Mouse (Mus musculus): ENCODE data around the gene Fam180a.
"Not testable (repeated sequence)": the region's sequence is repeated elsewhere in the genome, so short reads cannot be mapped to it uniquely, and the experiment has no call there.

The Fam180a gene

DNA sequence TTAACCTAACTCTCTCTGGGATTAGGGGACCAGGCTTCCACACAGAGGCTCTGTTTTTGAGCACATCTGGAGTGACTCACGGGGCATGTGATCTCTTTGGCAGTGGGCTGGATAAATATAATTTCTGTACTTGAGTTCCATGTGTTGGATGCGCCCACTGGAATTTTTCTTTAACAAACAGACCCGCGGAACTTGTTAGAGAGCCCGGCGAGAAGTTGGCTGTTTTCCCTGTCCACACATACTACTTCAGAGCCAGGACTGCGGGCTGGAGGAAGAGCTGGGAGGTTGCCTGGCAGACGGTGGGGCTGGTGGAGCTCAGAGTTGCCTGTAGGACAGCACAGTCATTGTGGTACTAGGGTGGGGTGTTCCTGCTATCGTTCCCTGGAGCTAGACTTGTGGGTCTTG is at the start of gene Fam180a:
Gene Fam180a (minus strand): TSS at position 31 of the 405 bp plus-strand sequence.
- peak; percentile 69 to 74 for DNase-seq (ENCODE audit: low spot score in 2 of 2)

DNA sequence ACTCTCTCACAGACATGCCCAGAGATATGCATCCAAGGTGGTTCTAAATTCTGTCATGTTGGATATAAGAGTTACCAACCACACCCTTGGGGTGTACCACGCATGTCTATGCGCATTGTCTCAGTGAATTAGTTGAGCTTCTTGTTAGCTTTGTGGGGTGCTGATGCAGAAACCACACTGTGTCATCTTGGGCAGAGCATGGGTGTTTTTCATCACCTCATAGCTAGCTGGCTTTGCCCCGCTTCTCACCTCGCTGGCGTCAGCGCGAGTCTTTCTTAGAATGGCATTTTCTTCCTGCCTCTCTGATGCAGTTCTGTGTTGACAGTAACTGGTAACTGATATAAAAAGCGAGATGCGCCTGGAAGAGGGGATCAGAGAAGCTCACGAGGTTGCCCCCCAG is 48.1 kb upstream of the Fam180a start:
- DNase-seq (ENCODE audit: low spot score in 2 of 2): no peak

DNA sequence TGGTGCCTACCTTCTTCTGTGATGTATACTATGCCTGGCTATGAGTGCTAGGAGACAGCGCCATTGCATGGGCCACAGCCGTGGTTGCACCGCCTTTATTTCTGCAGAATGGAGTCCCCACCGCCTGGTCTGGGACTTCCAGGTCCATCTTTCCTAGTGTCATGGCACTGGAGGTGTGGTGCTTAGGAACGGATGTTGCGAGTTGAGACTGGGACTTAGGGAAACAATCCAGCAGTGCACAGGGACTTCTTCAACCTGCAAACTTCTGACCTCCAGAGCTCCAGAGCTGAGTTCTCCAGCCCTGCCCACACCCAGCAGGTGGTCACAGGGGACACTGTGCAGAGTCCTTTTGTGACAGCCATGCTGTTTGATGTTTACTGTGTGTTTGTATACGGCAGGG is 44.4 kb upstream of the Fam180a start:
- DNase-seq (ENCODE audit: low spot score in 2 of 2): no peak

DNA sequence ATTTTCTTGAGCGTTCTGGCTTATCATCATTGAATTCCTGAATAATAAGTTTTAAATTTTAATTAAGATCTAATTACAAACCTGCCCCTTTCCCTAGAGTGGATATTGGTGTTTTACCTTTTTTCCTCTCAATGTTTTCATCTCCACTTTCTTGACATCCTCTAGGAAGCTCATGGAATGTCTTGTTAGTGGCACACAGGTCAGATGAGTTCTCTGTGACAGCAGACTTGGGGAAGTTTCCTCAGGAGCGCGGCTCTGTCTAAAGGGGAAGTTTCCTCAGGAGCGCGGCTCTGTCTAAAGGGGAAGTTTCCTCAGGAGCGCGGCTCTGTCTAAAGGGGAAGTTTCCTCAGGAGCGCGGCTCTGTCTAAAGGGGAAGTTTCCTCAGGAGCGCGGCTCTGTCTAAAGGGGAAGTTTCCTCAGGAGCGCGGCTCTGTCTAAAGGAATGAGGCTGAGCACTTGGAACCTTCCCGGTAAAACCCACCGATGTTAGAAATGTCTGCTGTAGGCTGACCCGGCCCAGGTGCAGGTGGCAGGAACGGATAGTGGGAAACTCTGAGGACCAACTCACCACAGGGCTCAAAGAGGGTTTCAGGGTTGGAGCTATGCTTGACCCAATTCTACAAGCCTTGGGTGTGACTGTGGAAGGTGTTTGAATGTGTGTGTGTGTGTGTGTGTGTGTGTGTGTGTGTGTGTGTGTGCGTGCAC is 43.8 kb upstream of the Fam180a start:
- DNase-seq (ENCODE audit: low spot score in 2 of 2): not testable (repeated sequence)

DNA sequence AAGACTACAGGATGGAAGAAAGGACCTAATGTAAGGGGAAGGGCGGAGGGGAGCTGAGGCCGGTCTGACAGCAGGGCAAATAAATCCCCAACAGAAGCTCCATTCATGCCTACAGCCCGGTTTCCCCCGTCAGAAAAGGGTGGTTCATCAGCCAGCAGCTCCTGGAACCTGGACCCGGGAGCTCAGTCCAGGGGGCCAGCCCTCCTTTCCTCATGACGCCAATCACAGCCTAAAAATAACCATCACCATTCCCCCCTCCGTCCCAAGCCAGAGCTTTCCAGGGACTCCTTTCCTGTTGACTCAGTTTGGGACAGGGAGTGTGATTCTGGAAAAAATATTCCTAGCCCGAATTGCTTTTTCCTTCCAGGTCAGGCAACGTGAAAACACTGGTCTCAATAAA is 36.7 kb upstream of the Fam180a start:
- no peak for DNase-seq (ENCODE audit: low spot score in 2 of 2)

DNA sequence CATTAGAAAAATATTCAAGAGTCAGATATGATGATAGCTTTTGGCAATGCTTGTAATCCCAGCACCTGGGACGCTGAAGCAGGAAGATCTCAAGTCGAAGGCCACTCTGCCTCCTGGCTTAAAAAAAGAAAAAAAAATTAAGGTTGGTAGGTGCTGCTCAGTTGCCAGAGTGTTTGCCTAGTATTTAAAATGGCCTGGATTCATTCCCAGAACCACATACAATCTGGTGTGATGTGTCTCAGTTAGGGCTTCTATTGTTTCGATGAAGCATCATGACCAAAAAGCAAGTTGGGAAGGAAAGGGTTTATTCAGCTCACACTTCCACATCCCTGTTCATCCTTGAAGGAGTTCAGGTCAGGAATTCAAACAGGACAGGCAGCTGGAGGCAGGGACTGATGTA is 29.4 kb upstream of the Fam180a start:
- no peak for DNase-seq (ENCODE audit: low spot score in 2 of 2)

DNA sequence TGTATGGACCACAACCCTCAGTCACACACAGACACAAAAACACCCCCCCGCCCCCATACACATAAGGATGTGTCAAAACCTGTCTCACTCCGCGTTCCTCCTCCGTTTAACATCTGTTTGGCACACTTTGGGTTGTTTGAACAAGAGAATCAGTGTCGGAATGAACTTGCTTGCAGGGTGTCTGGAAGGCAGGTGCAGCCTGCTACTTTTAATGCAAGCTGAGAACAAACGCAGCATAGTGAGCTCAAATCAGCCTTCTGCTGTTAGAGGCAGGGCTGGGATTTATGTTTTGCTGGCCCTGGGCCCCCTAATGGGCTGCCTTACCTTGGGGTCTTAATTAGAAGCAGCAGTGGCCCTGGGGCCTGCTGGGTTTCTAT is 28.7 kb upstream of the Fam180a start:
- DNase-seq (ENCODE audit: low spot score in 2 of 2): no peak

DNA sequence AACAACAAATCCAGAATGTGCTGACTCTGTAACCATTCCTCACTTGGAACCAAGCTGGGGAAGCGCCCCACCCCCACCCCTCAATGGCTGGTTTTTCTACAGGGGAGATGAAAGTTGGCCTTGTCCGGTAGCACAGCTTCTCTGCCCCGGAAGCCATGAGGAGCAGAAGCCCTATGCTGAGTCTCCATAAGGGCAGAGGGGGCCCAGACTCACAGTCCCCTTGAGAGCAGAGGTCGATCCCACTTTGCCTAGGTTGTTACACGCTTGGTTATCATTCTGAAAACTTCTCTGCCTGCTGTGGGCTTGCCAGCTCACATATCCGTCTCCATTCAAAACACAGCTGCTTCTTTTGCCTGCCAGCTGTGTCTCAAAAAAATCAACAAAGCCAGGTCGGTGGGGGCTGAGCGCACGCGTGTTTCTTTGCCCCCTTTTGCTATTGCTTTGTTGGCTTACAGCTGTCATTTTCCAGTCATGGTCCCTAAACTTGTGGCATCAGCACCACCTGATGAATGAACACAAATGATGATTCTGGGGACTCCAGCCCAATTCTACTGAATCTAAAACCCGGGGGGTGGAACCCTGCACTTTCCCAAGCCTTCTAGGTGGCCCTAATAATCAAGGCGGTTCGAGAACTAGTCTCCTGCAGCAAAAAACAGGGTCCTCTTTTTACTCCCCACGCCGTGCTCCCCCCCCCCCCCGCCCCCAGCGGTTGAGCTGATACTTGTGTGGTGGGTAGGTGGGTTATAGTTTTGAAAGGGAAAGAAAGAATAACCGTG is 28.1 kb upstream of the Fam180a start:
- DNase-seq (ENCODE audit: low spot score in 2 of 2): no peak

DNA sequence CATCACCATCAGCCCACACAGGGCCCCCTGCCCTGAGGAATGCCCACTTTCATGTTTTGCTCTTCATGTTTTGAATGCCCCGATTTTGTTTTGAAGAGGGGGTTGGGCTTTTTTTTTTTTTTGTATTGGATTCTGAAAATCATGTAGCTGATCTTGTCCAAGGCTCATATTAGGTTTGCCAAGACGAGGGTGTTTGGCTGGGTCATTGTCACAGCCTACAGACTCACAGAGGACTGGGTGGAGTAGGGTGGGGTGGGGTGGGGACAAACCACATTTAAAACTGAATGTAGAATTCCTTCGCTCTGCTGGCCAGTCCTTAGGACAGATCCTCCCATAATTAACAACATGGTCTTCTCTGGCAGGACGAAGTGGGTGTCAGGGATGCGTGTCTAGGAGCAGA is 27.5 kb upstream of the Fam180a start:
- DNase-seq (ENCODE audit: low spot score in 2 of 2): no peak

DNA sequence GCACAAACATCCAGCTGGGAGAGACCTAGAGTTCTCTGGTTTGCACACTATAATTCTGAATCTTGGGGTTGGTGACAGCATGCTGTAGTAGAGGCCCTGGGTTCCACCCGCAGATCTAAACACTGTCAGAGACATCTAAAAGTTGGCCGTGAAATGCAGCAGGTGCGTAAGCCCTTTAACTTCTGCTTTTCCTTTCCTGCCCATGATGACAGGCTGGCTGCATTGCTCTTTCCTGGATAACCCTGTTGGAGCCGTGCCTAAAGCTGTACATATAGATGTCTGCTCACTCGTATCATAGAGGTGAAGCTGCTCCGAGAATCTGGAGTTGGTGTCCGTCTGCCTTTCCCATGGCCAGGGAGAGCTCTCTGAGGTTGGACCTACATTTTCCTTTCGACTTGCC is 26.9 kb upstream of the Fam180a start:
- no peak for DNase-seq (ENCODE audit: low spot score in 2 of 2)

DNA sequence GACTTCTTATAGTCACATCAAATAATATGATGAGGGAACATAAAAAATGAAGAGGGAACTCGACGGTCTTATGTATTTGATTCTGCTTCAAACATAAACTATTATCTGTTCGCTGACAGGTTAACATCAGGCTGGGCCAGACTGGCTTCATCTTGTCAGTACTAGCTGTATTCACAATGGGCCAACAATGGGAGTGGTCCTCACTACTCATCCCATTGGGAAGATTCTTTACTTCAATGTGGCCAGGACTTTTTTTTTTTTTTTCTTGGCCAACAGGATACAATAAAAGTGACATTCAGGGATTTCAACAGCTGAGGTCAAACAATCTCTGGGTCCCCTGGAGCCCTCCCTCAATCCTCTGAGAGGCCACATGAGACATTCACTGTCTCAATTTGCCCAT is 25.9 kb upstream of the Fam180a start:
- DNase-seq (ENCODE audit: low spot score in 2 of 2): no peak

DNA sequence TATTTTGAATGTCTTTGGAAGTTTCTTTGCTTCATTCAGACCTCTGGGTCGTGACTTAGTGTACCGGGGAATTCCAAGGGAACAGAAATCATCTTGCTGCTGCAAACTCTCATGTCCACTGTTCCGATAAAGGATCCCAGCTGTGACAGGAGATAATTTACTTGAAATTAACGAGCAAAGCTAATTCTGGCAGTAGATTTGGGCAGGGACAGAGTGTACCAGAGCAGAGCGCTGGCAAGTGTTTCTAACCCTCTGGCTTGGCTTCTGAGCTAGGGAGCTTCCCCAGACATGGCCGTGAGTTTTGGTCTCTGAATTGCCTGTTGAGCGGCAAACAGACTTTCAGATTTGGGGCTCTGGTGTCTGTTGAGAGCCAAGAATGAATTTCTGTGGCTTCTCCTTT is 23.8 kb upstream of the Fam180a start:
- peak in 1 of 2 experiments; percentile 52 for DNase-seq (ENCODE audit: low spot score in 2 of 2)

DNA sequence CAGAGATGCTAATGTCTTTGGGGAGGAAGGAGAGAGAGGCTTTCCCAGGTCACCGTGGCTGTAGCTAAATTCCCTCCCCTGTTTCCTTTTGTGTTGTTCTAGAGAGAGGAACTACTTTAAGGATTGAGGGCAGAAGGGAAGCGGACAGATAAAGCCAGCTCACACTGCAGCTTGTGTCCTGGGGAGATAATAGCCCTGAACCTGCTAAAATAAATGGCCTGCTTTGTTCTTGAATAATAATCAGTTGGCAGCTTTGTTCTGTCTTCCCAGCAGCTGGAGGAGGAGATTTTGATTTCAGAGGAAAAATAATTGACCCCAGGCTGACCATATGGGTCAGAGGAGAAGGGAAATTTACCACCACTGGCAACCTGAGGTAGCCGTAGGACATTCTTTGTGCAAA is 12.7 kb upstream of the Fam180a start:
- no peak for DNase-seq (ENCODE audit: low spot score in 2 of 2)

DNA sequence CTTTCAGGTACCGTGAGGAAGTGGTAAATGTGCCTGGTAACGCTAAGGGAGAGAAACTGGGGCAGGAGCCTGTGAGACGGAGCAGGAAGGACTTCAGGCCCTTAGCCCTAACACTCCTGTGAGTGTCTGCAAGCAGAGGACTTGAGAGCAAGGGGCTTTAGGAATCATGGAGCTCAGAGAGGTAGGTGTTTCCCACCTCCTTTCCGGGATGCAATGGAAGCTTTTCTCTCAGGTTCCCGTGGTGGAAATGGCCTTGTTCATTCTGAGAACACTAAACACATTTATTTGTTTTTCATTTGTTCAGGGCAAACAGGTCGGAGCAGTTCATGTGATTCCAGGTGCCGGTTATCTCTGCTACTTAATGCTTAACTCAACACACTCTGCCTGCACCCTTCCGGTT is 11.9 kb upstream of the Fam180a start:
- no peak for DNase-seq (ENCODE audit: low spot score in 2 of 2)

DNA sequence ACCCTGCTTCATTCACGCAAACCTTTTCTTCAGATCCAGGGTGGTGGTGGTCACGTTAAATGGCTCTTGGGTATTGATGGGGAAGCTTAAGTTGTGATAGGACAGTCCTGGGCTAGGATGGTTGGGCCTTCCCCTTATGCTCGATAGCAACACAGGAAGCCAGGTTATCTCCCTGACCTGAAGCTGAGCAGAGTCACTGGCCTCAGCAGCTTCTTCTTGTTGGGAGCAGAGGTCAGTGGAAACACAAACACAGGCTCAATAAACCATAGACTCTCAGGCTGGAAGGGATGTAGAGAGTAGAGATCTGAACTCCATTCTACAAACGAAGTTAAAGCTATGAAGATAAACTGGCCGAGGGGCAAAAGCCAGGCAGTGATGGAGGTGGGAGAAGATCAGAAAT is 9.5 kb upstream of the Fam180a start:
- no peak for DNase-seq (ENCODE audit: low spot score in 2 of 2)

DNA sequence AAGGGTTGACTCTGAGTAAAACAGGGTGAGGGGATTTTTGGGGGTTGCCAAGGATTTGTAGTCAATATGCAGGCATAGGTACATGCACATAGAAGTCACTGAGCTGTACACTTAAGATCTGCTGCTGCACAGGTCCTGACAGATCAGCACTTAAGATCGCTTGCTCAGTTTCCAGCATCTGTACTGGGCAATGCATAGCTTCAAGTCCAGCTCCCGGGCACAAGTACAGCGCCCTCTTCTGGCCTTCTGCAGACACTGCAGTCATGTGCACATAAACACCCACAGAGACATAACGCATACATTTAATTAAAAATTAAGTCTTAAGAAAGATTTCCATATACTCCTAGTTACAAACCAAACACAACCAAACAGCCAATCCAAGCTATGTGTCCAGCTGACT is 8.3 kb upstream of the Fam180a start:
- no peak for DNase-seq (ENCODE audit: low spot score in 2 of 2)

DNA sequence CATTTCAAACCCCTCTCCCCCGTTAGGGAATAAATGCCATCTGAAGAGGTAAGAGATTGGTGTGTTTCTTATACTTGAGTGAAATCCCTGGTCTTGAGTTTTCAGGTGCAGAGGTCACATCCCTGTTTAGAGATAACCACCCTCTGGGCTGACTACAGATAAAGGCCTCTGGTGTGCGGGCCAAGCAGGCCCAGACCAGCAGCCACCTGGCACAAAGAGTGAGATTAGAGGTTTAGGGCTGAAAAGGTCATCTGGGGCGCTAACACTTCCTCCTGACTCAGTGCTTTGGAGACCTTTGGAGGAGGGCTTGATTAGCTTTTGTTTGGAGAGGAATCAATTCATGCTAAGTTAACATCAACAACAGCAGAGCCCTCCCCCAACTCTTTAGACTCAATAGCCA is 7.7 kb upstream of the Fam180a start:
- DNase-seq (ENCODE audit: low spot score in 2 of 2): no peak

DNA sequence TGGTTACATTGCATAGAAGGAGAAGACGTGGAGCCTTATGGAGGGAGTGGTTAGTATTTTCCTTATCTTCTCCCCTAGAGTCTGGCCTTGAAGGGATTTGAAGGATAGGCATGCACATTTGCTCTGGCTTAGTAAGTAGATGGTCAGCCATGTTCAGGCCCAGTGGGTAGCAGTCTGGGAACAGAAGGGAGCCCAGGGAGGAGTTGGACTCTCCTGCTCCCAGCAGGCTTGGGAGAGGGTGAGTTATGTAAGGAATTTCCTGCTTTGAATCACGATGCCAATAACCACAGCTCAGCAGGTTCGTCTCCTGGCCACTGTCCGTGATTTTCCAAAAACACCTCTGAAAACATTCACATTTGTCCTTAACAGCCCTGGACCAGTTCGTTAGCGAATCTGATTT is 4.9 kb upstream of the Fam180a start:
- no peak for DNase-seq (ENCODE audit: low spot score in 2 of 2)

DNA sequence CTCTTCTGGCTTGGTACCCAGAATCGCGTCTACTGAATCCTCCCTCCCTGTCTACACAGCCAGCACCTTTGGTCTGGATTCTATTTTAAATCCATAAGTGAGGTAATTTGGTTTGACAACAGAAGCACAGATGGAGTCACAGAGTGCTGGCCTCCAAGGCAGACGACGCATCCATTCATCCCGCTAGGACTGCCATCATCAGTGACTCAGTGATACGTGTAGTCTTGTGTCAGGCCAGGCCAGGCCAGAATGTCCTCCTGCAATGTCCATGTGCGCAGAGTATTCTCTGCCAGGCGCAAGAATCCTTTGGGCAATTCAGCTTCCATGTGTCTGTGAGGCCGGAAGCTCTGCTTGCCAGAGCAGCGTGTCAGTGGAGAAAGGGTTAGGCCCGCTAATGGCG is 4.0 kb upstream of the Fam180a start:
- no peak for DNase-seq (ENCODE audit: low spot score in 2 of 2)

DNA sequence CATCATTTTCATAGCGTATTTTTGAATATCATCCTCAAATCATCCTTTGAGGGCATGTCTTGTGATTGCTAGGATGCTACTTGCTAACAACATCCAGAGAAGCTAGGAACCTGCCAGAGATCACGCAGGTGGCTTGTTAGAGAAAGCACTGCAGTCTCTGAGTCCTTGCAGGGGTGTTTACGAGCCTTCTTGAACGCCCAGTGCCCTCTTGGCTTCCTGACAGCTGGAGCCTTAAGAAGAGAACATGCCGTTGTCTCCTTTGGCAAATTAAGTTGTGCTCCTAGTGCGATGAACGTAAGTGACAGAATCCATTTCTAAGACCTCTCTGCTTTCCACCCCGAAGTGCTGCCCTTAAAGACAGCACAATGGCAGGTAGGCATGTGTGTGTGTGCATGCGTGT is 1.6 kb downstream of the Fam180a start:
- DNase-seq (ENCODE audit: low spot score in 2 of 2): no peak

DNA sequence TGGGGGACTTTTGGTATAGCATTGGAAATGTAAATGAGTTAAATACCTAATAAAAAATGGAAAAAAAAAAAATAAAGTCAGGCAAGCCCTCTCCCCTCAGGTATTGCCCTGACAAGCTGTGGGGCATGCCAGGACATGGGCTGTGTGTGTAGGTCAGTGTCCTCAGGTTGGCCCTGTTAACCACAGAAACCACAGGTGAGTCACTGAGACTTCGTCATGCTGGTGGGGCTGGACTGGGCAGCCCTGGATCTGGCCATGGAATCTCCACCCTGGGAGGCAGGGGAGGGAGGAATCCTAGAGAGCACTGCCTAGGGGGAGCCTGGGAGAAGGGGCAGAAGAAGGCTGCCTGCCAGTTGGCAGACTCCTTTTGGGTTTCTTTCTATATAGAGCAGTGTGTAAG is 2.9 kb downstream of the Fam180a start:
- DNase-seq (ENCODE audit: low spot score in 2 of 2): peak in 1 of 2 experiments; percentile 39

DNA sequence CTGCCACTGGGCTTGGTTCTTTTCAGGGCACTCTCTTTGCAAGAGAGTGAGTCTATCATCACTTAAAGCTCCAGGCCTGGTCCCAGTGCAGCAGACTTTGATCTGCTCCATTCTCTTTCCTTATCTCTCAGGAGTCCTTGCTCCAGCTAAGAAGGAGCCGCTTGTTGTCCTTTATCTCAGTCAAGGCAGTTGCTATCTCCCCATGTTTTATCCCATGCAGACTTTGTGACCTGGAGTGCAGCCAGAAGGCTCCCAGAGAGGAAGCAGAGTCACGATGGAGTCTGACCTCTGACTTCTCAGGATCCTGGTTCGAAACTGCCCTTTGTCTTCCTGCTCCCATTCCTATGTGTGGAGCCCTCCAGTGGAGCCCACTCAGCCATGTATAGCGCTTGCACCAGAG is 4.8 kb downstream of the Fam180a start:
- no peak for DNase-seq (ENCODE audit: low spot score in 2 of 2)

DNA sequence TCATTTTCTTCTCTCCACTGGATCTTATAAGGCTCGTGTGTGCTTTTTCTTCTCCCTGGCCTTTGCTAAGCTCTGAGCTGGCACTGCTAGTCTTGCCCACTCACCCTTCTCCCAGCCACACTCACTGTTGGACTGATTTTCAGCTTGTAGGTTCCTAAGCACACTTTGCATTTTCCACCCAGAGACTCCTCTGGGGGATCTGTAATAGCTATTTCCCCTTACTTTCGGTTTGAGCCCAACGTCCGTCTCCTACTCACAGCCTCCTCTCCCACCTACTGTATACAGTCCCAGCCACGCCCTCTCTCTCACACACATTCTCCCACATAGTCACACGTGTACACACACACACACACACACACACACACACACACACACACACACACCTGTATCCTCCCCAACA is 6.1 kb downstream of the Fam180a start:
- no peak for DNase-seq (ENCODE audit: low spot score in 2 of 2)

DNA sequence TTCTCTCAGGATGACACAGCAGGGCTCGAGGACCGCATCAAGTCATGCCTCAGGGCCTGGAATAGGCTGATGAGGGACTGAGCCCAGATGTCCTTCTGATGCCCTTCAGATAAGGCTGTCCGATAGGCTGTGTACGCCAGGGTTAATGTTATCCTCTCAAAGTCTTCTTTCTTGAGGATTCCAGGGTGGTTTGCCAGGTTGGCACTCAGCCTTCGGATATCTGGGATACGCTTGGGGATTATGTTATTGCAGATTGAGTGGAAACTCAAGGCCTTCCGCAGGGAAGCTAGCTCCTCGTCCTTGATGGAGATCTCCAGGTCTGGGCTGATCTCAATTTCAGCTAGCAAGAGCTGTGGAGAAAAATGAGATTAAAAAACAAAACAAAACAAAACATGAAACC is 12.4 kb downstream of the Fam180a start:
- DNase-seq (ENCODE audit: low spot score in 2 of 2): no peak
